Mouse (Mus musculus) kidney, adult 2 months (tissue): ENCODE data around the gene Bpifb5. TPM values are rescaled to one million over a fixed set of nuclear protein-coding genes. Genes with fewer than 3 reads are reported as not detected.
"Not testable (repeated sequence)": the region's sequence is repeated elsewhere in the genome, so short reads cannot be mapped to it uniquely, and the experiment has no call there.

ENCODE experiments used
- DNase-seq: peaks from one replicate; pipeline ENCODE4 v3.0.0; 2021
- H3K27ac ChIP-seq: fragments of 200-500 bp; 2 replicates; pipeline ENCODE4 v1.5.1; 2012; ENCODE audit warnings: low read depth, low read length, control low read depth, inconsistent platforms; ENCODE audit not compliant: insufficient read depth
- H3K27me3 ChIP-seq: fragments of 200-500 bp; replicated peaks from 2 replicates; pipeline ENCODE4 v1.6.1; 2012; ENCODE audit warnings: mild to moderate bottlenecking, moderate library complexity, low read length, inconsistent platforms; ENCODE audit not compliant: control insufficient read depth, insufficient read depth
- H3K36me3 ChIP-seq: fragments of 200-500 bp; 2 replicates; pipeline ENCODE4 v1.6.1; 2012; ENCODE audit warnings: mild to moderate bottlenecking, moderate library complexity, low read length, inconsistent platforms; ENCODE audit not compliant: control insufficient read depth, insufficient read depth
- H3K4me1 ChIP-seq: fragments of 200-500 bp; 2 replicates; pipeline ENCODE4 v1.6.1; 2011; ENCODE audit warnings: low read length; ENCODE audit not compliant: control insufficient read depth, insufficient read depth
- H3K4me3 ChIP-seq: fragments of 200-500 bp; 2 replicates; pipeline ENCODE4 v1.5.1; 2011; ENCODE audit warnings: mild to moderate bottlenecking, low read depth, low read length, control low read depth; ENCODE audit not compliant: insufficient read depth
- CTCF ChIP-seq: fragments of 200-500 bp; conservative IDR thresholded peaks from 2 replicates; pipeline ENCODE4 v1.5.1; 2011; ENCODE audit warnings: low read depth, mild to moderate bottlenecking, control low read depth, low read length, moderate library complexity, mixed read lengths; ENCODE audit not compliant: insufficient read depth, insufficient read length
- POLR2A ChIP-seq: fragments of 200-500 bp; IDR thresholded peaks from one replicate; pipeline ENCODE4 v1.6.1; 2011; ENCODE audit warnings: low read depth, low read length, control low read depth
- WGBS: fragments of 180-500 bp; shearing (Covaris S2); methylation state at CpG from one replicate; pipeline ENCODE4 v1.1.7; 2018; 5-methylcytosine and 5-hydroxymethylcytosine counted together
- polyA plus RNA-seq: library from polyadenylated mRNA; depleted of rRNA; stranded (reverse); fragments of >200 nt; gene quantifications from 2 replicates; pipeline ENCODE4 v1.2.3, GENCODE M21; 2012

Gene Bpifb5
- polyA plus RNA-seq, 1 experiment, result 0.16 TPM

DNA sequence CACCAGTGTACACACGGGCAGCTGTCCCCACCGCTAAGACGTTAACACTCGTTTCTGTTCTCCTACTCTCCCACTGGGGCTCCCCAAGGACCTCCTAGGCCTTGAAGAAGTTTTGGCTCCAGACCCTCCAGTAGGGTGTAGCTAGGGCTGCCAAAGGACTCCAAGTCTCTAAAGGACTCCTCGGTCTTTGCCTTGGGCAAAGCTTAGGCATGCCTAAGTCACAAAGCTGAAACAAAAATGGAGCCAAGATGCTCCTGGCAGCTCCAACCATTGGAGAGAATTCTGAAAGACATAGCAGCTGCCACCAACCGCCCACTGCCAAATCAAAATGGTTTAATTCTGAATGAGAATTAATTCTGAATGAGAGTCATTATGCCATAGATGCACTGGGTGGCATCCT lies 9.9 kb downstream of the Bpifb5 start:
- no peak overlapping the region for H3K27ac ChIP-seq
- DNase-seq, result no peak
- H3K4me3 ChIP-seq, result no peak overlapping the region
- no peaks in the 10 kb centered on the region for H3K27me3 ChIP-seq
- H3K4me1 ChIP-seq, result no peaks in the 10 kb centered on the region
- TF ChIP-seq POLR2A (no peak), CTCF (no peak)
- H3K36me3 ChIP-seq, result no peaks in the 10 kb centered on the region
- 90% methylated on average over 6 of the region's 6 CpGs for WGBS

DNA sequence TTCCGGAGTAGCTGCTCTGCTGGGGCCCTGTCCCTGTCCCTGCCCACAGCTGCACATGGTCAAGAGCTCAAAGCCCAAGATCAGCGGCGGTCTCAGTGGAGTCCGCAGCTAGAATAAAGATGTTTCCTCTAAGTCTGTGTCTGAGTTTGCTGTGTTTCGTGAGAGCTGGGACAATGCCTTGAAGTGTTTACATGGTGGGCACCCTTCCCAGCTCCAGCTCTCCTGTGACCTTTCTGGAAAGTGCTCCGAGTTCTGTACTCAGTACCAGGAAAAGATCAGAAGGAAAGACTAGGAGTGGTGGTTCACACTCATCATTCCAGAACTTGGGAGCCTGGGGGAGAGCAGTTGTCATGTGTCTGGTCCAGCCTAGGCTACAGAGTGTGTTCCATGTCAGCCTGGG lies 17.2 kb downstream of the Bpifb5 start:
- no peaks in the 10 kb centered on the region for H3K4me1 ChIP-seq
- H3K27ac ChIP-seq, result no peak overlapping the region
- TF ChIP-seq CTCF, result no peak
- no peak for TF ChIP-seq POLR2A
- H3K27me3 ChIP-seq, result no peaks in the 10 kb centered on the region
- WGBS, result 94% methylated on average over 6 of the region's 6 CpGs
- DNase-seq, result no peak
- no peak overlapping the region for H3K4me3 ChIP-seq
- no peaks in the 10 kb centered on the region for H3K36me3 ChIP-seq

DNA sequence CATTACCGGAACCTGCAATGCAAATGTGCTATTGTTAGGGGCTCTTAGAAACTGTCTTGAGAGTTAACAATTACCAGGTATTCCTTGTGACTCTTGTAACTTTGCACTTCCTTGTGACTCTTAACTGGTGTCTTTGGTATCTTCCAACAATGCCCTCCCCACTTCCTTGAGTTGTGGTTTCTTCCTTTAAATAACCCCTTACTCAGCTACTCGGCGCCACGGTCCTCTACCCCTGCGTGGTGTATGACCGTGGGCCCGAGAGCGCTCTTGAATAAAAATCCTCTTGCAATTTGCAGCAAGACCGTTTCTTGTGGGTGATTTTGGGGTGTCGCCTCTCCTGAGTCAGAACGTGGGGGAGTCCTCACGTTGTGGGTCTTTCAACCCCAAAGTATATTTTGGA lies 19.2 kb downstream of the Bpifb5 start:
- not testable (repeated sequence) for H3K4me1 ChIP-seq, DNase-seq, H3K27ac ChIP-seq, H3K36me3 ChIP-seq, H3K27me3 ChIP-seq, H3K4me3 ChIP-seq
- 94% methylated on average over 11 of the region's 12 CpGs for WGBS

DNA sequence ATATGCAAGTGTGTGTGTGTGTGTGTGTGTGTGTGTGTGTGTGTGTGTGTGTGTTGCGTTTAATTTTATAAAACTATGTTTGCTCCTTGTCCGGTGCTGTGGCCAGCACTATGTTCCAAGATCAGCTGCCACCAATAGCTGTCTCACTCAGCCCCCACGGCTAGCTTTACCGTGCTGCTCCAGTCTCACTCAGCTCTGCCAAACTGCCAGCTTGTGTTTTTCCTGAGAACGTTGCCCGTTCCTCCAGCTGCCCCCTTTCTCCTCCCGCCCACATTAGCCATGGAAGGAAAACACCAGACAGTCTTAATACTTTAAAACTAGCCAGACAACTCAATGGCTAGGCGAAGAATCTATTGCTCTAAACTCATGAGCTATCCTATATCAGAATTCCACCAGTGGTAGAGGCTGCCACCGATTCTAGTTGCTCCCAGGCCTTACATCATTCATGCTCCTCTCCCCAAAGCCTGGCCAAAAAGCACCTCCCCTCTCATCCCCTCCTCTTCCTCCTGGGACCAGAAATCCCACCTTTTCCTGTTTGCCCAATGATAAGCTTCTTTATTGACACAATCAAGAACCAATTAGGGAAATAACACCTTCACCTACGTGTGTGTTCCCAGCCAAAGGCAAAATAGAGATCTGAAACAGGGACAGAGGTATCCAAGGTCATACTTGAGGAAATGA lies 20.0 kb downstream of the Bpifb5 start:
- H3K27ac ChIP-seq, result no peak overlapping the region

DNA sequence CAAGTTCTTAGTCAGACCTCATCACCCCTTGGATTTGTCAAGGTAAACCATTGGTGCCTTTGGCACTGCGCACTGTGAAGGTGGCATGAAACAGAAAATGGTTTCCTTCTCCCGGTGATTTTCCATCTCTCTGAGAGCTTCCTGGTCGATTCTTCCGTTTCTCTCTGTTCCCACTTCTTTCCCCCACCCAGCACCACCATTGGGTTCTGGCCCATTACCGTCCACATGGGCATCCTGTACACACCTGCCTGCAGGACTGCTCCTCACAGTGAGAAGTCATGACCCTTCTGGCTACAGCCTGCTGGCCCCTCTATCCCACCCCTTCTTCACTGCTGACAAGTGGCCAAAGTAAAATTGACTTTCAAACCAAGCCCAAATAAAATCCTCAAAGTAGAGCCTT lies 21.8 kb downstream of the Bpifb5 start:
- Histone ChIP-seq H3K27ac (no peak overlapping the region), H3K36me3 (no peaks in the 10 kb centered on the region), H3K4me1 (no peaks in the 10 kb centered on the region), H3K27me3 (no peaks in the 10 kb centered on the region), H3K4me3 (no peak overlapping the region)
- no peak for DNase-seq
- TF ChIP-seq POLR2A, result no peak
- TF ChIP-seq CTCF, result no peak
- 93% methylated on average over 5 of the region's 5 CpGs for WGBS

More for the DNA sequence above, 20.0 kb downstream of the Bpifb5 start:
- 91% methylated on average over 10 of the region's 10 CpGs for WGBS
- no peak for DNase-seq
- no peak for TF ChIP-seq POLR2A
- TF ChIP-seq CTCF, result no peak
- H3K27me3 ChIP-seq, result no peaks in the 10 kb centered on the region
- no peak overlapping the region for H3K4me3 ChIP-seq
- H3K4me1 ChIP-seq, result no peaks in the 10 kb centered on the region
- H3K36me3 ChIP-seq, result no peaks in the 10 kb centered on the region

DNA sequence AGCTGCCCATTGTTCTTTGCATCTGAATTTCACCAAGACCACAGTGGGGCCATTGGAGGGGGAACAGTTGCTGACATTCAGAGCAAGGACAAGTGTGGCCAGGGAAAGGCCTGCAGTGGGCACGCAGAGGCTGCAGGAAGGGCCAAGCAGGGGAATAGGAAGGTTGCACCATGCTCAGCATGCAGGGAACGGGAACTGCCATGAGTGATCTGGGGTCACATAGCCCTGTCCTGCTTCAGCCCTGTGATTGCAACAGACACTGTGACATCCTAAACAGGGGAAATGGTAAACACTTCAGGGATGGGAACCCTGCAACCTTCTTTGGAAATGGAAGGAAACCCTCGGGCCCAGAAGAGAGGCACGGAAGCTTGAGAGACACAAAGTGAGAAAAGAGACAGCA lies 31.7 kb downstream of the Bpifb5 start:
- not testable (repeated sequence) for H3K4me1 ChIP-seq, H3K27me3 ChIP-seq, H3K4me3 ChIP-seq, H3K36me3 ChIP-seq, DNase-seq, H3K27ac ChIP-seq
- WGBS, result 87% methylated on average over 2 of the region's 4 CpGs

DNA sequence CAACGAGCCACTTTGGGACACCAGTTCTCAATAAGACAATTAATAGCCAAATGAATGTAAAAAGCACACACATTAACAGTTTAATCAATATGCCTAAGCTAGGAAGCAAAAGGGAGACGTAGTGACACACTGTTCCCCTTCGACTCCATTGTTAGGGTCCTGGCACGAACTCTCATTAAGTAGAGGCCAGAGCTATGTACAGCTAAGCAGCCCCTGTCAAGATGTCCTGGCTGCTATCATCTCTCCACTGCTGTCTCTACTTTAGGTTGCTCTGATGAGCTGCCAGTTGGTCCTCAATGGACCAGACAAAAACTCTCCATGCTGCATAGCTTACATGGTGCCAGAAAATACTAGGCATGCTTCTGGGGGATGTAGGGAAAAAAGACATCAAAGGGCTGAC lies 32.2 kb downstream of the Bpifb5 start:
- Histone ChIP-seq H3K27ac (no peak overlapping the region), H3K36me3 (no peaks in the 10 kb centered on the region), H3K4me1 (no peaks in the 10 kb centered on the region), H3K4me3 (no peak overlapping the region), H3K27me3 (no peaks in the 10 kb centered on the region)
- WGBS, result 90% methylated on average over 4 of the region's 4 CpGs
- DNase-seq, result no peak
- TF ChIP-seq CTCF (no peak), POLR2A (no peak)

DNA sequence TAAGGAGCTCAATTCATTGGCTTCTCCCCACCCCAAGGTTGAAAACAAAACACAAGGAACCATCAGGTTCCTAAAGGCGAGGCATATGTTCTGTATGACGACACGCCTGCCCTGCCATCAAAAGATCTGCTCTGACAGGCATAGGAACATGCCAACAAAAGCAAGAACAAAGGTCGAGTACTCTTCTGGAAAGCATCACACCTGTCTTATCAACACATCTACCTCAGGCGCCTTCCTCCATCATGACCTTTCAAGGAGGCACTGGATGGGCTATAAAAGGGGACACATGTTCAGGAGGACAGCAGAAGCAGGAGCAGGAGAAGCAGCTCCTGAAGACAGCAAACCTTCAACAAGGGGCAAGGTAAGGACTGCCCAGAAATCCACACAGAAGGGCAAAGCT lies 34.0 kb downstream of the Bpifb5 start, which contains the start of gene Bpifb9a:
TSS of gene Bpifb9a (plus strand) at position 301 of the 400 bp plus-strand sequence.
- 85% methylated on average over 5 of the region's 5 CpGs for WGBS

DNA sequence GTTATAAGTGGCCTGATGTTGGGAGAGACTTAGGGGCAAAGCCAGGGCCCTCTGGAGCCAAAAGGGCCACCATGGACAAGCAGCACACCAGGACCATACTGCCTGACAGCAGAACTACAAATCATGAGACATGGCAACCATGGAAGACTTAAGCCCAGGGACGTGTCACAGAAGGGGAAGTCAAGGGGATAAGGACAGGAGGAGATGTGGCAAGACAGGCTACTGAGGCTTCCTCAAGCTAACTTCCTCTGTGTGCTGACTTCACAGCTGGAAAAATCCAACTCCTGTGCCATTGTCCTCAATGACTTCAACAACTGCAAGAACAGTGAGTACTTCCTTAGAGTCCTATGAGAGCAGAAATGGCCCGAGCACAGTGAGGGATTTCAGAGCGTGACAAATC lies 40.9 kb downstream of the Bpifb5 start:
- H3K4me1 ChIP-seq, H3K4me3 ChIP-seq, H3K27me3 ChIP-seq, DNase-seq, H3K36me3 ChIP-seq, H3K27ac ChIP-seq: not testable (repeated sequence)
- WGBS, result 69% methylated on average over 3 of the region's 3 CpGs

More for the DNA sequence above, 34.0 kb downstream of the Bpifb5 start, which contains the start of gene Bpifb9a:
- not testable (repeated sequence) for H3K27me3 ChIP-seq, H3K36me3 ChIP-seq, H3K27ac ChIP-seq, DNase-seq, H3K4me3 ChIP-seq, H3K4me1 ChIP-seq
